Mouse (Mus musculus) adrenal gland, adult 18-20 months (tissue): ENCODE measurements at regions not wholly inside any gene's neighbourhood (a gene's known extent, or its start where the extent isn't known, plus 50 kb on each side); places are given as distances from the start of the nearest gene placed in this dataset.

Experiments used
- DNase-seq, 2 experiments: peaks; one replicate each; pipeline ENCODE4 v3.0.0; 2021 to 2022; ENCODE audit warnings: low spot score in 2 of 2

DNA sequence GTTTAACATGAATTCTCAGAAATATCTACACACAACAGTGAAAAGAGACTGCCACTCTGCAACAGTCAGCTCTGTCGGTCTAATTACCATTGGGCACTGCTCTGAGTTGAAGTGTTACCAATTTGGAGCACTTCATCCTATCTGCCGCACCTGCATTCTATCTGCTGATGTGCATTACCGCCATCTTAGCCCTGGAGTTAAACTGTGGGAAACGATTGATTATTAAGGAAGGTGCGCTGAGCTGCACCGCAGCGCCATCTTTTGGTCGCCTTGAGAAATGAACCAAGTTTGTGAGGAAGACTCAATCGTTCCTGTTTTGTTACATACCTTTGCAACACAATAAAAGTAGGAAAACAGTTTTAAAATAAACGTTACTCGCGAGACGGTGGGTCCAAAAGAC, 110.5 kb downstream of the Rergl start:
- DNase-seq = peak in 1 of 2 experiments; percentile 3

DNA sequence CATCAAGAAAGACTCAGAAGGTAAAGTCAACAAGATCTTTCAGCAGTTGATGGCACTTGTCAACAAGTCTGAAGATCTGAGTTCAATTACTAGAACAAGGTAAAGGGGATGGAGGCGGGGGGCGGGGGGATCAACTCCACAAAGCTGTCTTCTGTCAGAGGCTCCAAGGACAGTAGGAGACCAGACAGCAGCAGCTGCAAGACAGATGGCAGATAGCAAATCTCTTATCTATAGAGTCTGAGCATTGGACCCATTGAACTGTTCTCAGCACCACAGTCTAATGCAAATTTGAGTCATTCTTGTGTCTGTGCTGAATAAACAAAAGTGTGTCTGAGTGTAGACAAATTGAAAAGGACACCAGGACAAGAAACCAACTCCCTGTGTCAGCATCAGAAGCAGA, 150.8 kb downstream of the Rergl start:
- DNase-seq = no peak

DNA sequence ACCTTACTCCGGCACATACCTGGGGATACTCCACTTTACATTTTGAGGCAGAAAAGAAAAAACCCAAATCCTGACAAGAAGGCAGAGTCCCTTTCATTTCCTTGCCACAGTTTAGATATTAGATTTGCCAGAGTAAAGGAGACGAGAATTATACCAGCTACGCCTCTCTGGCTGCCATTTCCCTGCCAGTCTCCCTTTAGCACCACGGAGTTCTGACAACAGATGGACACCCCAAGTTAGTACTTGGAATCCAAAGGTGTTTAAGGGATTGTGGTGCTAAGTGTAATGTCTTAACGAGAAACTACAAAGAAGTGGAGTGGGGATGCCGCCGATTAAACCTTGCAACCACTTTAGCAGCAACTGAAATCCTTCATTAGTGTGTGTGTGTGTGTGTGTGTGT, 176.6 kb downstream of the Rergl start:
- no peak for DNase-seq

DNA sequence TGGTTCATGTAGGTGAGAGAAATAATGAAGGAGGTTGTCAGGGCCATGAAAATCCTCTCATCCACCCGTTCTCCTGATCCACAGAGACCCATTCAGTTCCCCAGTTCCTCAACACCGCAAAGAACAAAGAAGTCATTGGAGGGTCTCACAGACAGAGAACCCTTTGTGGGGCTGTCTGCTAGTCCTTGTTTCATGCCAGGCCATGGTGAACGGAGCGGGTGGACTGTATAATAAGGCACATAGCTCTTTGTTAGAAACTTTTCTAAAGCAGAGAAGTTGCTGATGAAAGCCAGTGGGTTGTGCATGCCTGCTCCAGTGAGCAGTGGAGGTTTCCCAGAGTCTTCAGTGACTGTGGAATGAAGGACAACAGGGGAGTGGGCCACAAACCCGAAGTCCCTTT, 194.1 kb downstream of the Rergl start:
- no peak for DNase-seq

DNA sequence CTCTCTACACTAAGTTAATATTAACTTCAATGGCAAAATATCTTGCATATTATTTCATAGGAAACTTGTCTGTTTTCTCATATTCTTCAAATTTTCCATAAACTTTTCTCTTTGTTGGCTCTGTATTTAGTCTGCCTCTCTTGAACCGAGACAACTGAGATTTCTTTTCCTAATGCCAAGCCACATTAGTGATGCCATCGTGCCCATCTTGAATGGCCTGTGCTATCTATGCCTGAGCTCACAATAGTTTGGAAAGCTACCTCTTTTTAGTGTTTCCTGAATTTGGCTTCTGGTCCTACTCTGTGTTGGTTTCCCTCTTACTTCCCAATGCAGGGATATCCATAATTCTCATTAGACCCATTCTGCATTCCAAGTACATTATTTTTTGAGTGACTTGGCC, 197.5 kb downstream of the Rergl start:
- no peak for DNase-seq

DNA sequence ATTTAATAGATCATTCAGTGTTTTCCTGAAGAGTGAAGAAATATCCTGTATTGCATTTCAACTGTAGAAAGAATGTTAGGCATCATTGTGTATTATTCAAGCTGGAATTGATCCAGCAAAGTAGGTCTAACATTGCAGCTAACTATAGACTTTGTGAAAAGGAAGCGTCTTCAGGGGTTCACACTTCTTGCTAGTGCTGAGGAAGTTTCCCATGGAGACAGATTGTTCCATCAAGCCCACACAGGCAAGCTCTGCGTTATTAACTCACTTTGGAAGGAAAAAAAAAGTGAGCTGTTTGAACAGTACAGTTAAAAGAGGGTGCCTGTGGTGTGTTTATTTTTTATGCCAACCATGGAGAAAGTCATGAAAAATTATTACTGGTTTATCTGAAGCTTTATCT, 206.1 kb downstream of the Rergl start:
- no peak for DNase-seq

DNA sequence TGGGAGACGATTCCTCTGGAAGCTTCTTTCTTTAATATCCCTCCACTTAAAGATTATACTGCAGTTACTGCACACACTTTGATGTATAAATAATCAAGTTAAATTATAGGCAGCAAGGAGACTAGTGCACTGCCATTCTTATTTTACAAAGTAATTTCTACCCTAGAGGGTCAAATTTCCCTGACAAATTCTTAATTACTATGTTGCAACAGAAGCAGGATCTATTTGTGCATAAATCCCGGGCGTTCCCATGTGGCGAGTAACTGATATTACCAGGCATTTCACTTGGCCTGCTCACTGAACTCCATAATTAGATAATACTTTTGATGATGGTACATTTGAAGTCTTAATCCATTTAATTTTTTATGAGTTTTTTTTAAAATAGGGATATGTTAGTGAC, 222.7 kb downstream of the Rergl start:
- DNase-seq = no peak

DNA sequence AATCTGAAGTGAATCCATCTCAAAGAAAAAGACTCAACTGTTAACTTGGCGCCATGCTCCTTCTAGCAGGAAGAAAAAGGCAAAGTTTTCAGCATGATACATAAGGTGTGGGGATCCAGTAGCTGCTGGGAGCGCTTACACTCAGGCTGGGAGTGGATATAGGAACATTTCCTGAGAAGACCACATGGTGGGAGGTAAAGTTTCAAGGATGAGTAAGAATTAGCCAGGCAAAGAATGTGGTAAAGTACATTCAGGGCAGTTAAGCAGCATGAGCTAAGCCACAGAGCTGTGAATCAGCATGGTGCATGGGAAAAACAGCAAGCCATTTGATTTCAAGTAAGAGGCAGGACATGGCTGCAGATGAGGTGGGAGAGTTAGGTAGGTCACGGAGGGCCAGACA, 226.3 kb downstream of the Rergl start:
- DNase-seq = no peak

DNA sequence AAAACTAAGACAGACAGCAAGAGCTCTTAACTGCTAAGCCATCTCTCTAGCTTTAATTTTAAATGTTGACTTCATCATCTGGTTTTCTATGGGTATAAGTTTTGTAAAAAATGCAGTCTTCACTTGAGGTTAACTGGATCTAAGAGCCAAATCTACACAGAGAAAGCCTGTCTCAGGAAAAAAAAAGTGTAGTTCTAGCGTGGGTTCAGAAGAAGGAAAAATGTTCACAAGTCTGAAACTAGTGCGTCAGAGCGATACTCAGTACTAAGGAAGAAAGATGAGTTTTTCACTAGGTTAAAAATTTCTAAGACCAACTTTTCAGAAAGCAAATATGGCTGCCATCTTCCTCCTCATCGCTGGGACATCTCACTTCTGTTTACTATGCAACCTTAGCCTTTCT, 248.1 kb downstream of the Rergl start:
- no peak for DNase-seq

DNA sequence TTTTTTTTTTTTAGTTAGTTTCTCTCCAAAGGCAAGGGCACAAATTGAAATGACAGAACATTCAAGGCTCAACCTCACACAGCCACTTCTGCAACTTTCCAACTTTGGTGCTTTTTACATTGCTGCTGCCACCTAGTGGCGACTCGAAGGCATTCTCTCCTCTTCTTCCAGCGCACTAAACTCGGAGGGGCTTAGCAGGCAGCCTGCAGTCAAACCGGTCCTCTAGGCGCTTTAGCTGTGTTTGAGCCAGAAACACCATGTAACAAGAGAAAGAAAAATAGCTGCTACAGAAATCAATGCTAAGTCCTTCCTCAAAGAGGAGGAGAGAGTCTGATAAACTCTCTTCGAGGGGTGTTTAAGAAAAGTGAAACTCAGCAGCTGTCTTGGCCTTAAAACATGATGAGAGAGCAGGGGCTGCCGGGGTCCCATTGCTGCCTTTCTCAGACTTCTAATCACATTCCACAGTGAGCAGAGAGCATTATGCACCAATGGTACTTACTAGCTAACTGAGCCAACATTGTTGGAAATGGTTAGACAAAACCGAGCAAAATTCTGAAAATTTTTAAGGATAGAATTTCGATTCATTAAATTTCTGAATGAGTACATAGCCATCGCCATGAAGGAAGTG, 252.7 kb downstream of the Rergl start:
- peak; percentile 31 to 38 for DNase-seq

DNA sequence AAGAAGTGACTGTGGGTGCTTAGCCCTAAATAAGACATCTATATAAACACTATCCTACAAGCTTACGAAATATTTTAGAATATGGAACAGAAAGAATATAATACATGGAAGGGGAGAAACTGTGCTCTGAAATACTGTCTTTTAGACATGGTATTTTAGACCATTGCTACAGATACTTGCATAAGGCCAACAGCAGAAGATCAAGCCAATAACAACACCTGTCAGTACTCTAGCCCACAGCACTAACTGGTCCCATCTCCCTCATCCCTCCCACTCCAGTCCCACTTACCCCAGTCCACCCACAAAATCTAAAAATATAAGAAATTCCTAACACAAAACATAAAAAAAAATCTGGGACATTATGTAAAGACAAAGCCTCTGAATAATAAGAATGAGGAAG, 275.6 kb downstream of the Rergl start:
- DNase-seq = no peak

DNA sequence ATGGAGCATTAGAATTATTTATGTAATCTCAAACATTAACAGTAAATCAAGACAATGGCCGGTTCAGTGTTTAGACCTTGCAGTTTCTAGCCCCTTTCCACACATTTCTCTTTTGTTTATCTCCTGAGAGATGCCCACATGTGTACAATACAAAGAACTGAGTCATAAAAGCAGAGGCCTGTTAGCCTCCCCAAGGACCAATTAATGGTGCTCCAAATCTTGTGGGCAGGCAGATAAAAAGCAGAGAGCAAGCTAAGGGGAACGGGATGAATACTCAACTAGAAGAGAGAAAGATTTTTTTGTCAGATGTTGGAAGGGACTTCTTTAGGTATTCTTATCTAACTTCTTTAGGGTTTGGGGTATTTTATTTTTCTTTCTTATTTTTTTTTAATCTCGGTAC, 287.3 kb downstream of the Rergl start:
- no peak for DNase-seq

DNA sequence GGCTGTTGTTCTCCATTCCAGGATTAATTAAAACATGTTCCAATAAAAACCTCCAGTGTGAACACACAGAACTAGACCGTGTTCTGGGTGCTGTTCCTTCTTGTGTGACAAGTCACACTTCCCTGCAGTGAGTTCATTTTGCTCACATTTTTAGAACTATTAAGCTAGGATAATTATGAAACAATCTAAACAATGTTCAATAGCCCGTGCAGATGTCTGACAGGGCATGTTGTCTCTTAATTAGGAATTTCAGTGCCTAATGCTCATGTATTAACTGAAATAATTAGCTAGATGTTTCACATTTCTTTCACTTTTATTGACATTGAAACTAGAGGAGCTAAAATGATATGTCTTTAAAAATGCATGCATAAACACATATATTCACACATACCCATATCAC, 291.5 kb downstream of the Rergl start:
- DNase-seq = no peak

DNA sequence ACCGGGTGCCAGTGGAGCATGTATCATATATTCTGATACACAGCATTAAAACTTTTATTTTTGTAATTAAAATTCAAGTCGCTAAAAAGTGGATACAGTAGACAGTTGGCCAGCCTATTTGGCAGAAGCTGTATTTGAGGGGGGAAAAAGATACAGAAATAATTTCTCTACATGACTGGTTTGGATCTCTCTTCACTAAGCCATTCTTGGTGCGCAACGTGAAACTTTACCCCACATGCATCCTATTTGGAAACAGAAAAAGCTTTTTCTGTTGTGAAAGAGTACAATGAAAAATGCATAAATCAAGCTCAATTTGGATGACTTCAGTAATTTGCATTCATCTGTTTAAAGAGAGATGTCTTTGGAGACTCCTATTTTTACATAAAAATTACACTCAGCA, 303.2 kb downstream of the Rergl start:
- no peak for DNase-seq

DNA sequence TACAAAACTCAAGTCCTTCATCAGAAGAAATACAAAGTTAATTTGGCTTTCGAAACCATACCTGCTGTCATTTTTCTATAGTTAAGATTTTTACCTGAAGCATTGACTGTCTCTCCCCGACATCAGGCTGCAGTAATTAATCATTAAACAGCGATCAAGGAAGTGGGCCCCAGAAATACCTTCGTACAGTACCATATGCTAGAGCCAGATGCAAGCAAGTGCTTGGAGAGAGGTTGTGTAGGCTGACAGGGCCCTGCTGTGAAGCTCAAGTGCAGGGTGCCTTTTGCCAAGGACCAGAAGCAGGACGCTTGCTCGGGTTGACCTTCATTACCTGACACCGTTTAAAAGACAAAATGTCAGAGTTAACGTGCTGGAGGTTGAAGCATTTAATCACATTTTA, 315.3 kb downstream of the Rergl start:
- DNase-seq = no peak

DNA sequence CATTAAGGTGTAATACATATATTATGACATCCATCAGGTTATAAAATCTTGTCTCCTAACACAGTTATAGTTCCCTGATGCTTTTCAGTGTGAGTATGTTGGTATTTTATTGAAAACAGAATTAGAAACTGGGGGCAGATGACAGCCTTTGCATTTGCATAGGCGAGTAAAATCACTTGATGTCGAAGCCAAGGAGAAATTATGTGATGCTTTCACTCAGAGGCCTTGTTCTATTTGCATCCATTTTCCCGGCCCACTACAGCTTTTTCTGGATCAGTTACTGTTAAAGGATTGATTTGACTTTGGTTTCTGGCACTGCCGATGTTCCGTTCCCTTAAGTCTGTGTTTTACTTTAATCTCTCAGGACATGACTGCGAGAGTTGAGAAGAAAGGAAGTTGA, 341.4 kb downstream of the Rergl start:
- DNase-seq = no peak

DNA sequence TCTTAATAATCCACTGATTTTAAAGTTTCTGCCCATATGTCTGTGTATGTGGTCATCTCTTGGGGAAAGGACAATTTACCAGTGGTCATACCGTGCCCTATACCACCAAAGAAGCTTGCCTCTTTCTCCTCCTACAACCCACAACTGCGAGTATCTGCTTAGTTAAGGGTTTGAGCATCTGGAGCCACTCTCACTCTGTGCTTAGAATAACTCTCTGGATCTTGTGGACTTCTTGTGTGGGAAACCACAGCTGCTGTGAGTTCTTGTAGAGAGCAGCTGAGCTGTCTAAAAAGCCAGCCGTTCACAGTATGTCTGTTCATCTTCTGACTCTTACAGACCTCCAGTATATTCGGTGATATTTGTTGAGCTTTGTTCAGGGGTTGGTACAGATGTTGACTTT, 342.0 kb downstream of the Rergl start:
- DNase-seq = no peak

DNA sequence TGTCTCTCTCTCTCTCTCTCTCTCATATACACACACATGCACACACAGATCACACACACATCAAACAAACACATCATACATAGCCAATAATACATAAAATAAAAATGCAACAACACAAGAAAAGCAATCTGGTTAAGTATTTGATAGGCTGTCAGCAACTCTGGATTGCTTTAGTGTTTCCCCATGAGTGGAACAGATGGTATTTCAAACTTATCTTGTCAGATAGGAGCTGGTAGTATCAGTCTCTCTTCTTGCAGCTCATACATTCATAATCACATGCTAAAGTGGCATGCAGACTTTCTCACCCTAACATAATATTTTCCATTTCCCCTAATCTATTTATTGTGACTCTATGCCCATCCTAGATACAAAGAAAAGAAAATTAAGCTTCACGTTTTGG, 347.0 kb downstream of the Rergl start:
- no peak for DNase-seq

DNA sequence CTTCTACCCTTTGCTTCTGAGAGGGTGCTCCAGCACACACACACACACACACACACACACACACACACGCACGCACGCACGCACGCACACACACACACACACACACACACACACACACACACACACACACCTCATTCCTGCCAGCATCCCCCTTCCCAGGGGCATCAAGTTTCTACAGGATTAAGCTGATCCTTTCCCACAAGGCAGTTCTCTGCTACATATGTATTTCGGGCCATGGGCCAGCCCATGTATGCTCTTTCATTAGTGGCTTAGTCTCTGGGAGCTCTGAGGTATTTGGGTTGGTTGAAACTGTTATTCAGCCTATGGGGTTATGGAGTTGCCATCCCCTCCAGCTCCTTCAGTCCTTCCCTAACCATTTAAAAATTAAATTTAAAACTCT, 366.1 kb downstream of the Rergl start:
- no peak for DNase-seq

DNA sequence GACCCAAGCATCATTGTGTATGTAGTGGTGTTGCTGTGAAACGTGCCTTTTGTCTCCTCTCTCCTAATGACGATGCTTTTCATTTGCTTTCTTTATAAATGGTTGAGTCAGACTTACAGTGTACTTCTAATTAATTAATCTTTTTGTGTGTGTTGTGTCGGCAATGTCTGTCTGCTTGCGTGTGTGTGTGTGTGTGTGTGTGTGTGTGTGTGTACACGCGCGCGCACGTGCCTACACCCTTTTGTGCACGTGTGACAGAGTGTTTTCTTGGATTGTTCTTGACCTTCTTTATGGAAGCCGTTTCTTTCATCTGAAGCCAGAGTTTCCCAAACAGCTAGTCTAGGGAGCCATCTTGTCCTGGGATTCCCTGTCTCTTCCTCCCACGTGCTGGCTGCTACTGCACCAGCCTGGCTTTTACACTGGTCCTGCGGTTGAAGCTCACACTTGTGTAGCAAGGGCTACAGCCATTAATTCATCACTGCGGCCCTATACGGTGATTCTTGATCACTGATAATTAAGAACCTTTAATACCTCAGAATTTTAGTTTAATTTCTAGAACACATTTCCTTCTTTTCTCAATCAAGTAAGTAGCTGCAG, 369.6 kb downstream of the Rergl start:
- DNase-seq = no peak

DNA sequence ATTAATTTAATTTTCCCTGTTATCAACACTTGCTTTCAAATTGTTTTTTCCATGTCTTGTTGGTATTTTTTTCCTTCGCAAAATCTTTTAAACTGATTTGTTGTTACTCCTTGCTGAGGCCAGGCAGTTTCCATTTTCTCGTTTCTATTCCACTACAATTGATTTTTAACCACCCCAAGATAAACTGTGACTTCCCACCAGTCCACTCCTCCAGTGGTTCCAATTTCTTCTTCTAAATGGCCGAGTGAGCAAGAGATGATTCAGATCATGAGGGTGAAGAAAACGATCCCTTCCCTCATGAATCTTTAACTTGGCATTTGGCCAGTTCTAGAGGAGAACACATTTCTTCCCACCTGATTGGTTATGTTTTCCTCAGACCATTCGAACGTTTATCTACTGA, 393.5 kb downstream of the Rergl start:
- DNase-seq = no peak

DNA sequence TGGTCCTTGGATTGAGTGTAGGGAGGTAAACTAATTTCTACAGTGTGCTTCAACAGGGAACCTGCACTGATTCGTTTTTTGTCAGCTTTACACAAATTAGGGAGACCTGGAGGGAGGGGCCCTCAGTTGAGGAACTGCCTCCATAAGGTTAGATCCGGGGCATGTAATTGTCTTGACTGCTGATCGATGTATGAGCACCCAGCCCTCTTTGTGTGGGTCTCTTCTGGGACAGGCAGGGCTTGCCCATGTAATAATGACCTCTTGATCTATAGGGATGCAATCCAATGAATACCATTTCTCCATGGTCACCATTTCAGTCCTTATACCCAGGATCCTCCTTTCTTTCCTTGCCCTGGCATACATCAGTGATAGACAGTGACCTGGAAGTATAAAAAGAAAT, 398.4 kb downstream of the Rergl start:
- DNase-seq = no peak

DNA sequence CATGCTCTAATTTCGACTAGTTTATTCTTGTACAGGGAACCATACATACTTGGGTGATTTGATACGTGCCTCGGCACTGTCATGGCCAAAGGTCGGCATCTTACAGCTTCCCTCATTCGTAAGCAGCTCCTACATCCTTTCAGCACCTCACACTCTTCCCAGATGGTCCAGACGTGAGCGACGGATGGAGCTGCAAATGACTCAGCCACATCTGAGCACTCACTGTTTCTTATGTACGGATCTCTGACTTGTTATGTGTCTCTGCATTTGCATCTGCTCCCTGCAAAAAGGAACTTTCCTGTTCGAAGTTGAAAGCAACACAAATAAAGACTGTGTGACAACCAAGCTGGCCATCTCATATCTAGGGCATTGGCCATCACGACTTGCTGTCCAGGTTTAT, 402.5 kb downstream of the Rergl start:
- DNase-seq = no peak

DNA sequence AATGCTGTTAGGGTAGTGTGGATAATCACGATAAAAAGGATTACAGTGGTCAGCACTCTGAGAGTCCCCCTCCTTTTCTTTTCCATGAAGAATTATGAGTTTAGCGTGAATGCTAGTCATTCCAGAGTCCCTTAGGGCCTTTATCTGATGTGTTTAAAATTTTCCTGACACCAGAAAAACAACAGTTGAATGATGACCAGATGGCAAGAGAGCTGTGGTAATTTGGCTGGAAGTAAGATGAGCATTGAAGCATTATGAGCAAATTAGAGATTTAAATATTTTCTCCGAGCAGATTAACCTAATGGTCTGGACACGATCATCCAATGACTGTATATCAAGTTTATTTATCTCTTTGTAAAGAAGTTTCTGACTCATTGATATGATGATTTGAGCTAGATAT, 417.1 kb upstream of the Igbp1b start:
- DNase-seq = no peak
